Mouse (Mus musculus): ENCODE measurements around the gene Clec1b.

Gene Clec1b

GRCm38 (mm10) chr6:129396997-129397396 lies at the start of gene Clec1b:
TSS of gene Clec1b (plus strand) at chr6:129397297.
- DNase-seq (ENCODE audit: low read depth, low spot score): no peak

GRCm38 (mm10) chr6:129349524-129350352 lies 47.4 kb upstream of the Clec1b start:
- peak; percentile 29 for DNase-seq (ENCODE audit: low read depth, low spot score)

GRCm38 (mm10) chr6:129351091-129351490 lies 46.0 kb upstream of the Clec1b start:
- no peak for DNase-seq (ENCODE audit: low read depth, low spot score)

GRCm38 (mm10) chr6:129355774-129356173 lies 41.3 kb upstream of the Clec1b start:
- DNase-seq (ENCODE audit: low read depth, low spot score): no peak

GRCm38 (mm10) chr6:129356430-129356829 lies 40.7 kb upstream of the Clec1b start:
- no peak for DNase-seq (ENCODE audit: low read depth, low spot score)

DNA sequence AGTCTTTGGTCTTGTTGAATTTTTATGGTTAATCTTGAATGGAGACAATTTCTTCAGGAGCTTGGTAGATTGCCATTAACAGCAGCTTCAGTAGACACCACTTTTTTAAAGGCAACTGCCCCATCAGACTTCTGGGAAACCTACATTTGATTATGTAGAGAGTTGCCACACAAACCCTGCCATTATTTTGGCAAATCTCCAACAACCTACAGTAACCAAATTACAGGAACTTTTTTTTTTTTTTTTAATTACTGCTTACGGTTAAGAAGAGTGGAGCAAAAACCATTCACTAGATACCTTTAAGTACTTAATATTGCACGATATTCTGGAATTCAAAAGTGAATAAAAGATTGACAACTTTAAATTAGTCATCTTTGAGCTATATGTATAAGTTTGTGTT lies 37.6 kb upstream of the Clec1b start:
- DNase-seq (ENCODE audit: low read depth, low spot score): no peak

DNA sequence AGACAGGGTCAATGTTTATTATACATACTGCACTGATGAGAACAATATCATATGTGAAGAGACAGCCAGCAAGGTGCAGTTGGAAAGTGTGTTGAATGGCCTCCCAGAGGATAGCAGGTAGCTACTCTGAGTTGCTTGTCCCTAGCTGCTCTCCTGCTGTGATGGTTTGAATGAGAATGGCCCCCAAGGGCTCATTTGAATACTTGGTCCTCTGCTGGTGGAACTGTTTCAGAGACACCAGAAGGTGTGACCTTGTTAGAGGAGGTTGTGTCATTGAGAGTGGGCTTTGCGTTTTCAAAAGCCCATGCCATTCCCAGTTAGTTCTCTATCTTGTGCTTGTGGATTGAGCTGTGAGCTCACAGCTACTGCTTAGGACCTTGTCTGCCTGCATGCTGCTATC lies 33.2 kb upstream of the Clec1b start:
- no peak for DNase-seq (ENCODE audit: low read depth, low spot score)

DNA sequence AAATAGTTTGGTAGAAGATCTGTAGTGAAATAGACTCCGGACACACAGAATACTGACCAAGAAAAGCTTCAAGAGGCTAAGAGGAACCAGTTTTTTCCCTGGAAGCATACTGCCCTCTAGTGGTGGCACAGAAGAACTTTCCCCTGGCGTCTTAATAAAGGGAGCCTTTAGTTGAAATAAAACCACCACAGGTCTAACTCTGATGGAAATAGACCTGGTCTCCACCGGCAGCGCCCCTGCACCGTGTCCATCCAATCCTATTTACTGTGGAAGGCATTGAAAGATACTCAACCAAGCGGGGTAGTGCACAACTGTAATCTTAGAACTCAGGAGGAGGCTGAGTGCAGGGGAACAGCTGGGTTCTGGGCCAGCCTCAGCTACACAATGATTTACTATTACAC lies 31.1 kb upstream of the Clec1b start:
- peak; percentile 43 for DNase-seq (ENCODE audit: low read depth, low spot score)

- DNase-seq (ENCODE audit: low read depth, low spot score): no peak
These were observed 27.5 kb upstream of the Clec1b start for GRCm38 (mm10) chr6:129369374-129370132.

DNA sequence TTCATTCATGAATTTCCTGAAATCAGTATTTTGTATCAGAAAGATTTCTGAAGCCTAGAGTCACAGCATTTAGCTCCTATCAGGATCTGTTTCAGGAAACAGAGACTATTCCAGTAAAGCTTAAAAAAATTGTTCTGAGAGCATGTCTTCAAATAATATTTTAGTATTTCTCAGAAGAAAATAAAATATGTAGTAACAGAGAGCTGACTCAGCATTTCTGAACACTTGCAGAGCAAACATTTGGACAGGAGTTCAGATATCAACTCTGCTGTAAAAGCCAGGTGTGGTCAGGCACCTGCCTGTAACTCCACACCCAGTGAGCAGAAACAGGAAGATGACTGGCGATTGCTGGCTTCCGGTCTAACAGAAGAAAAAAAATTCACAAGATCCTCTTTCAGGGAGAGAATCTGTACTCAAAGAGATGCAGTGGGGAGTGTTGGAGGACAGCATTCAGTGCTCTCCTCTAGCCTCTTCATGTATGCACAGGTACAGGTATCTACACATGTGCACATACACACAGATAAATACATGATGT lies 22.1 kb upstream of the Clec1b start:
- DNase-seq (ENCODE audit: low read depth, low spot score): no peak

DNA sequence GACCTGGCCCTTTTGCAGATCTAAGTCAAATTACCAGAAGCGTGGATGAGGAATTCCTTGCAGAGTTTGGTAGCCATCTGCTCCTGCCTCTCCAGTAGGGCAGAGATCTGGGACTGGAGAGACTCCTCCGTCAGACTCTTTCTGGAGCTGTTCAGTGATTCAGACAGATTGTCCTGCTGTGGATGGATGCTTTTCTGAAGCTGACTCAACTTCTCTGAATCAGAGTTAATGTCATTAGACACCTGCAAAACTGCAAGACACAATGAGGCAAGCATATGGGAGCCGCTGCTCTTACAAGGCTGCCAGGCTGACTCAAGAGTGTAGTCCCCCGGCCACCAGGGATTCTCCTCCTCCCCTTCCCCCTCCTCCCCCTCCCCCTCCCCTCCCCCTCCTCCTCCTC lies 16.6 kb upstream of the Clec1b start:
- DNase-seq (ENCODE audit: low read depth, low spot score): no peak

GRCm38 (mm10) chr6:129381736-129382135 lies 15.4 kb upstream of the Clec1b start:
- DNase-seq (ENCODE audit: low read depth, low spot score): no peak

GRCm38 (mm10) chr6:129383466-129383865 lies 13.6 kb upstream of the Clec1b start:
- DNase-seq (ENCODE audit: low read depth, low spot score): no peak

DNA sequence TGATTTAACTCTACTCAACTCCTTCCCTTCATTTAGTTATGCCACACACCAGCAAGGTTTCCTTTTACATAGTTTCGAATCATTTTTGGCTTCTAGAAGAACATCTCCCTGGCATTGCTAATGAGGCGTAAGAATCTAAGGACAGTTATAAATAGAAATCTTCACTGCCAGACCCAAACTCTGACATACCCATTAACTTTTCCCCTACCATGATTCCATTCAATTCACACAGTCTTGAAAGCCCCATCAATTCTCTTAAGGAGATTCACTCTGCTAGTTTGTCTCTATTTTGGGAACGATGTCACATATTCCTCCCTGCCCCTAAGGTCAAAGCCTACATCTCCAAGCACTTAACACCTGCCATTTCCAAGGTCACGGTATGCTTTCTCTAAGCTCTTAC lies 12.1 kb upstream of the Clec1b start:
- no peak for DNase-seq (ENCODE audit: low read depth, low spot score)

DNA sequence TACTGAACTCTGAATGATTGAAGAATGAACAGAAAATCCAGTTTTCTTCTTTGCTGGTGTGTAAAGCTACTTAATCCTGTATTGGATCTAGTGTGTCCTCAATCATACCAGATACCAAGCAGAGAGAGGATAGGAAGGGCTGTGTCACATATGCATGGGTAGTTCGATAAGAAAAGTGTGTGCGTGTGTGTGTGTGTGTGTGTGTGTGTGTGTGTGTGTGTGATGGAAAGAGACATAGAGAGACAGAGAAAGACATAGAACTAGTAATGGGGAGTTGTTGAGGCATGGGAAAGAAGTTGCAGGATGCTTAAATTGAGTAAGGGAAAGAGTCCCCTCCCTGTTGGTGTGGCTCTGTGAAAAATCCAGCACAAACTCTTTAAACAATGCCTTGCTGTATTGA lies 11.3 kb upstream of the Clec1b start, which contains the start of gene Clec12b:
TSS of gene Clec12b (minus strand) at position 101 of the 400 bp plus-strand sequence.
- no peak for DNase-seq (ENCODE audit: low read depth, low spot score)

DNA sequence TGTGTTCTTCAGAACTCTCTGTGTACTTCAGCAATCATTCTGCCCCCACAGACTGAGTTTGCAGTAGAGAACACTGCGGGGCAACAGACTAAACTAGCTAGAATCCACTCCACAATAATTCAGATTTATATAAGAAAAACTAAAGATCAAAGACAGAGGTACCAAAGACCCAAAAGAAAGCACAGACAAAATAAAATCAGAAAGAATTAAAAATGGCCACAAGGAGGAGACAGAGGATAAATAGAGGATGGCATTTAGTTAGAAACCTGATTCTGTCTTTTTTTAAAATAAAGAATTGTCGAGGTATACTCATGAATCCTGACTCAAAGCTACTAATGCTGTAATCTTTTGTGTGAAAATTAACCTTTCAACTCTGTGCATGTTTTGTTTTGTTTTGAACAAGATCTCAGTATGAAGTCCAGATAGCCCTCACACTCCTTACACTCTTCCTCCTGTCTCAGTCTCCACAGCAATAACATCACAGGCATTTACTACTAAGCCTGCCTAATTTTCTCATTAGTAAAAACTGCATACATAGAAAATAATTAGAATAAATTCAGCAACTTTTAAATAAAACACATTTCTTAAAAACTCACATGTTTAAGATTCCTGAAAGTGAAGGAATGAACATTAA lies 3.9 kb upstream of the Clec1b start:
- DNase-seq (ENCODE audit: low read depth, low spot score): no peak

GRCm38 (mm10) chr6:129393732-129394131 lies 3.4 kb upstream of the Clec1b start:
- no peak for DNase-seq (ENCODE audit: low read depth, low spot score)

DNA sequence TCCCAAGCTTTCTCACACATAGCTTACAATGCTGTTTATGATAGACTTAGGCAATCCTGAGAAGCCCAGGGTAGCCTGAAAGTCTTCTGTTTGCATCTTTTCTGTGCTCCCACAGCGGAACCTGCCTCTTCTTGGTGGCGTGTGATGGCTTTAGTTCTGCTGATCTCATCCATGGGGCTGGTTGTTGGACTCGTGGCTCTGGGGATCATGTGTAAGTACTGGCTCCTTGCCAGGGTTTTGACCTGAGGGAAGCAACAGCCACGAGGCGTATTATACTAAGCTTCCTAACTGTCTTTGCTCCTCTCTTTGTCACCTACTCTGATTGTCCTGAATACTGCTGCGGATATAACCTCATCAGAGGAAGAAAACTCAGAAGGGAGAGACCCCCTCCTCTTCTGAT lies 2.8 kb downstream of the Clec1b start:
- DNase-seq (ENCODE audit: low read depth, low spot score): peak; percentile 27

GRCm38 (mm10) chr6:129402404-129402803 lies 5.3 kb downstream of the Clec1b start:
- DNase-seq (ENCODE audit: low read depth, low spot score): no peak

DNA sequence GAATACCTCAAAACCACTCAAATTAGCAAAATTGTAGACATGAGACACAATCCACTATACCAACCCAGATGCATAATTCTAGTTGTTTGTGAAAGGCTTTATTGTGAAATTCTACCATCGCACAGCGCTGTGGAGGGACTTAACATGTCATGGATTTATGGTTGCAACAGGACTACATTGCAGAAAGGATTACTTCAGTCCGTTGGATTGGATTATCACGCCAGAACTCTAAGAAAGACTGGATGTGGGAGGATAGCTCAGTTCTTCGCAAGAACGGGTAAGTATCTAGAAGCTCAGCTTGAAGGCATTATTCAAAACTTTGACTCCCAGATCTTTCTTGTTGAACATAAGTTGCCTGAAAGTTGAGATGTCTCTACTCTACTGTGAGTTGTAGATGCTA lies 6.3 kb downstream of the Clec1b start:
- no peak for DNase-seq (ENCODE audit: low read depth, low spot score)

DNA sequence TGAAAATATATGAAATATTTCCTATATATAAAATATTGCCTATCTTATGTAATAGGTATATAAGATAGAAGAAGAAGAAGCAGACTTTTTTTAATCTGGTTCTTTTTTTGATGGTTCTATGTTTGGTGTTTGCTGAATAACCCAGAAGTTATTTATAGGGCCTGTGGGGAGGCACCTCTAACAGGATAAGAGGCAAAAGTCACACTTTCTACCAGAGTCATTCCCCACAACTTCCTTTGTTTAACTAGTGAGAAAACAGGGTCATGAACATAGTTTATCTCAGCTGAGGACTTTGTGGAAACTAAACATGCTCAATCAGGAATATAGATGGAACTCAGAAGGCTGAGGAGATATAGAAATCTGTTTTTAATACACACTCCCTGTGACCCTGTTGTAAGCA lies 8.9 kb downstream of the Clec1b start:
- DNase-seq (ENCODE audit: low read depth, low spot score): no peak

GRCm38 (mm10) chr6:129407324-129407723 lies 10.2 kb downstream of the Clec1b start:
- DNase-seq (ENCODE audit: low read depth, low spot score): peak; percentile 54

Data from skeletal muscle tissue, adult 2 months (tissue).